Mouse (Mus musculus) cerebral cortex, adult 2 months (tissue): ENCODE data around the gene Gnptg.

ENCODE experiments used
- WGBS: fragments of 180-500 bp; shearing (Covaris S2); methylation state at CpG from one replicate; pipeline ENCODE4 v1.1.7; 2018; 5-methylcytosine and 5-hydroxymethylcytosine counted together

Gnptg gene

GRCm38 (mm10) chr17:25188150-25189031, 51.5 kb downstream of the Gnptg start, which contains the start of gene Unkl:
TSS of gene Unkl (plus strand) at chr17:25188397.
- WGBS = under 1% methylated on average over 101 of the region's 104 CpGs

DNA sequence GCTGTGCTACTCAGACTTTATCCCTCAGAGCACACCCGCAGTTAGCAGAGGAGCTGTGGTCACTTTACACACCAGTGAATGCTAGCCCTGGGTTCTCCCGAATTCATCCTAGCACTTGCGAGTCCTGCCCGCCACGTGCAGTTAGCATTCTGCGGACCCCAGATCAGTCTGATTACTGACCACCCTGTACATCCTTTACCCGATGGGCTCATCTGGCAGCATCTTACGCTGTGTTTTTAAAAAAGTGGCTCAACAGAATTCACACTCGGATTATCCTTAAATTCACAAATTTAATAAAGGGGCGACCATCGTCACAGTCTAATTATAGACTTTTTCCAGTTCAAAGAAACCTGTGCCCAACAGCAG, 52.2 kb downstream of the Gnptg start:
- WGBS = 5% methylated on average over 11 of the region's 11 CpGs

DNA sequence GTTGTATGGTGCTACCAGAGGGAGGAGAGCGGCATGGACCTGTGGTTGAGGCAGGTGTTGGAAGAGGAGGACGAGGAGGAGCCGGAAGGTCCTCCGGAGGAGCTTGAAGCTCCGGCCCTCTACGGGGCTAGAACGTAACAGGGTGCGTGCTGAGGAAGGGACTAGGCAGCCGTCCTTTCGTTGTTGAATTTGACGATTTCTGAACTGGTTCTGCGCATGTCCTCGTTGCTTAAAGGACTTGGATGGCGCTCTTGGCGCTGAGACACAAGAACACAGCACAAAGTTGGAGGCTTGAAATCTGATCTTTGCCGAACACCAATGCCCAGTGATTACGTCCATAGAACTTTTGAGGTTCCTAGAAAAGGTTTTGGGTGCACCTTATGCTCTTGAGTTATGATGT, 55.0 kb downstream of the Gnptg start:
- 6% methylated on average over 17 of the region's 17 CpGs for WGBS

- WGBS = under 1% methylated on average over 50 of the region's 50 CpGs
Observed at GRCm38 (mm10) chr17:25184129-25184691, 55.7 kb downstream of the Gnptg start, which contains the start of gene BC003965. TSS of gene BC003965 (plus strand) at chr17:25184554.
